Mouse (Mus musculus) ES-Bruce4 (cell line): ENCODE results near the gene Ints2. TPM values are rescaled to one million over a fixed set of nuclear protein-coding genes. Genes with fewer than 3 reads are reported as not detected.

ENCODE experiments used
- H3K27ac ChIP-seq: 2 replicates; pipeline ENCODE4 v1.5.1; 2012; ENCODE audit warnings: low read length, inconsistent platforms; ENCODE audit not compliant: insufficient read depth
- H3K27me3 ChIP-seq: 2 replicates; pipeline ENCODE4 v1.6.1; 2012; ENCODE audit warnings: mild to moderate bottlenecking, low read length, inconsistent platforms; ENCODE audit not compliant: control insufficient read depth, poor library complexity, insufficient read depth, severe bottlenecking
- H3K36me3 ChIP-seq: 2 replicates; pipeline ENCODE4 v1.6.1; 2012; ENCODE audit warnings: inconsistent platforms, mild to moderate bottlenecking, low read length, moderate library complexity; ENCODE audit not compliant: control insufficient read depth, poor library complexity, insufficient read depth, severe bottlenecking
- H3K4me1 ChIP-seq: one replicate; pipeline ENCODE4 v1.8.1; 2011; ENCODE audit warnings: low read length; ENCODE audit not compliant: control insufficient read depth, insufficient read depth
- H3K4me3 ChIP-seq: 2 replicates; pipeline ENCODE4 v1.5.1; 2011; ENCODE audit warnings: low read depth, mild to moderate bottlenecking, low read length
- H3K9ac ChIP-seq: 2 replicates; pipeline ENCODE4 v1.6.1; 2012; ENCODE audit warnings: low read depth, mild to moderate bottlenecking, inconsistent platforms; ENCODE audit not compliant: poor library complexity, severe bottlenecking
- H3K9me3 ChIP-seq: replicated peaks from 2 replicates; pipeline ENCODE4 v1.6.1; 2012; ENCODE audit warnings: mild to moderate bottlenecking, low read length, inconsistent platforms; ENCODE audit not compliant: control insufficient read depth, poor library complexity, insufficient read depth, severe bottlenecking
- CTCF ChIP-seq: IDR thresholded peaks from one replicate; pipeline ENCODE4 v1.8.1; 2011; ENCODE audit warnings: low read depth, low read length
- EP300 ChIP-seq: IDR thresholded peaks from 2 replicates; pipeline ENCODE4 v1.6.1; 2011; ENCODE audit warnings: low read depth, low read length; ENCODE audit not compliant: insufficient read depth
- POLR2A ChIP-seq: IDR thresholded peaks from one replicate; pipeline ENCODE4 v1.8.1; 2011; ENCODE audit warnings: low read length; ENCODE audit not compliant: insufficient read depth
- polyA plus RNA-seq: library from polyadenylated mRNA; stranded (reverse); fragments of >200 nt; gene quantifications from 2 replicates; pipeline ENCODE4 v1.2.4, GENCODE M21; 2011; ENCODE audit warnings: low read depth; ENCODE audit not compliant: missing spikeins, insufficient read depth, insufficient read length

The Ints2 gene
- polyA plus RNA-seq, 1 experiment = 51.0 TPM

DNA sequence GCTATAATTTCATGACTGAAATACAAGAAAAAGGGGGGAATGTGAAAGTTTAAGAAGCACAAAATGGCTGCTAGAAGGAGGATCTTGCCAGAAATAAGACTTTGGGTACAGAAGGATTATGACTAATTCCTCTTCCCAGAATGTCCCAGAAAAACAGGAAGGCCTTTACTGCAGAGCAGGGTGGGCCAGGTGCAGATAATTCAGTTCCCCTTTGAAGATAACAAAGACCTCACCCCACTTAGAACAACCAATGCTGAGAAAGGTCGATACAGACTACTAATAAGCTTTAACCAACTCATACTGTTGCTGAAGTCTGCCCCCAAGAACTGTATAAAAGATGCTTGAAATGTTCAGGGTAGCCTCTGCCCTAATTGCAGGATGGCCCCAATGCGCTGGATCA lies 48.3 kb downstream of the Ints2 start:
- Histone ChIP-seq H3K4me3 (no peak overlapping the region), H3K4me1 (no peaks in the 10 kb centered on the region), H3K27ac (no peak overlapping the region), H3K27me3 (no peaks in the 10 kb centered on the region), H3K36me3 (peaks cover 9% of the 10 kb centered on the region), H3K9ac (no peak overlapping the region), H3K9me3 (0 out of 2 replicates have a peak, but pooled peaks cover 7% of the 10 kb centered on the region)
- TF ChIP-seq POLR2A (no peak), EP300 (no peak), CTCF (no peak)

DNA sequence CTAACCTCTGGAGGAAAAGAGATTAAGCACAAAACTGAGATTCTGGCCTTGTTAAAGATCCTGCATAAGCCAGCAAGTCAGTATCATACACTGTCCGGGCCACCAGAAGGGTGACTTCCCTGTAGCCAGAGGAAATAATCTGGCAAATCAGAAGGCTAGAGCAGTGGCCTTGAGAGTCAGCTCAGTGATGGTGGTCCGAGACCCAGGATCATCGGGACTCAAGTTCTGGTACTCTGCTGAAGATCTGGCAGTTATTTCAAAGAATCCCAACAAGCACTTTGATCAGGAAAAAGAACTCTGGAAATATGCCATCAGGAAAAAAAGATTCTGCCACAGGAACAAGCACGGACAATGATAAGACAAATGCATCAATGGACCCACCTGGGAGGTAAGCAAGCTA lies 51.5 kb downstream of the Ints2 start:
- Histone ChIP-seq H3K4me1 (no peaks in the 10 kb centered on the region), H3K27me3 (no peaks in the 10 kb centered on the region), H3K4me3 (no peak overlapping the region), H3K36me3 (peaks cover 7% of the 10 kb centered on the region; the same call in 1 of the 2 replicates), H3K9me3 (peaks cover 24% of the 10 kb centered on the region), H3K27ac (no peak overlapping the region), H3K9ac (no peak overlapping the region)
- TF ChIP-seq CTCF (no peak), POLR2A (no peak), EP300 (no peak)

DNA sequence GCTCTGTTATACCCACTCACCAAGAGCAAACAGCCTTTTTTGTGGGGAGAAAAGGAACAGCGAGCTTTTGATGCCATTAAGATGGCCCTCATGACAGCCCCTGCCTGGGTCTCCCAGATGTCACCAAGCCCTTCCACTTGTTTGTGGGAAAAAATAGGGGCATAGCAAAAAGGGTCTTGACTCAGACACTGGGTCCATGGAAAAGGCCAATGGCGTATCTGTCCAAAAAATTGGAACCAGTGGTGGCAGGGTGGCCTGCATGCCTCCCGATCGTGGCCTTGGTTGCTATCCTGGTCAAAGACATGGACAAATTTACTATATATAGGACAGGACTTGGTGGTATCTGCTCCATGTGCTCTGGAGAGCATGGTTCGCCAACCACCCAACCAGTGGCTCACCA lies 52.3 kb downstream of the Ints2 start:
- no peak overlapping the region for H3K4me3 ChIP-seq

DNA sequence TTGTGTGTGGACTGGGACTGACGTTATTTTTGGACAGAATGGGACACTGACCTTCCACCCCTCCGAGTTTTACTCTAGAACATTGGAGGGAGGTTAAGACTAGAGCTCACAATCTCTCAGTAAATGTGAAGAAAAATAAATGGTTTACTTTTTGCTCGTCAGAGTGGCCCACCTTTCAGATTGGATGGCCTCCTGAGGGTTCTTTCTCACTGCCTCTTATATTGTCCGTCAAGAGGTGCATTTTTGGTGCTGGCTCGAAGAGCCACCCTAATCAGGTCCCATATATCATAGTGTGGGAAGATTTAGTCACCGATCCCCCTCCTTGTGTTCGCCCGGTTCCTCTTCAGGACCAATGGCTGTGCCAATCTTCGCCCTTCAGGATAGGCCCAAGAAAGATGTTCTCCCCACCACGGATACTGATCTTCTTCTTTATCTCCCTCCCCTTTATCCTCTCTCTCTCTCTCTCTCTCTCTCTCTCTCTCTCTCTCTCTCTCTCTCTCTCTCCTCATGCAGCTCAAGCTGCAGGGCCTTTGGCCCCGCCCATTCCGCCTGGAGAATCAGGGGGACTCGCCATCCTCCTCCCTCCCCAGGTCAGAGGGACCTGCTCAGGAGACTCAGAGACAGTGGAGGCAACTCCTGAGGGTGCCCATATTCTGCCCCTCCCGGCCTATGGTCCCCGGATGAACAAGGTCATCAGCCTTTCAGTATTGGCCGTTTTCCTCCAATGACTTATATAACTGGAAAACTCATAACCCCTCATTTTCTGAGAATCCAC lies 55.3 kb downstream of the Ints2 start:
- no peaks in the 10 kb centered on the region for H3K27me3 ChIP-seq
- H3K27ac ChIP-seq = no peak overlapping the region
- peaks cover 2% of the 10 kb centered on the region for H3K4me1 ChIP-seq
- no peak for TF ChIP-seq CTCF
- no peak for TF ChIP-seq POLR2A
- no peak for TF ChIP-seq EP300
- H3K36me3 ChIP-seq = peaks cover 8% of the 10 kb centered on the region
- H3K4me3 ChIP-seq = peak overlapping the region; percentile 98
- H3K9me3 ChIP-seq = peaks cover 24% of the 10 kb centered on the region
- peak overlapping the region; percentile 88 for H3K9ac ChIP-seq

More for the DNA sequence above, 52.3 kb downstream of the Ints2 start:
- peaks cover 2% of the 10 kb centered on the region for H3K4me1 ChIP-seq
- H3K27me3 ChIP-seq = no peaks in the 10 kb centered on the region
- H3K9ac ChIP-seq = no peak overlapping the region
- peaks cover 24% of the 10 kb centered on the region for H3K9me3 ChIP-seq
- TF ChIP-seq CTCF (no peak), EP300 (no peak), POLR2A (no peak)
- no peak overlapping the region for H3K27ac ChIP-seq
- H3K36me3 ChIP-seq = peaks cover 7% of the 10 kb centered on the region; the same call in 1 of the 2 replicates

DNA sequence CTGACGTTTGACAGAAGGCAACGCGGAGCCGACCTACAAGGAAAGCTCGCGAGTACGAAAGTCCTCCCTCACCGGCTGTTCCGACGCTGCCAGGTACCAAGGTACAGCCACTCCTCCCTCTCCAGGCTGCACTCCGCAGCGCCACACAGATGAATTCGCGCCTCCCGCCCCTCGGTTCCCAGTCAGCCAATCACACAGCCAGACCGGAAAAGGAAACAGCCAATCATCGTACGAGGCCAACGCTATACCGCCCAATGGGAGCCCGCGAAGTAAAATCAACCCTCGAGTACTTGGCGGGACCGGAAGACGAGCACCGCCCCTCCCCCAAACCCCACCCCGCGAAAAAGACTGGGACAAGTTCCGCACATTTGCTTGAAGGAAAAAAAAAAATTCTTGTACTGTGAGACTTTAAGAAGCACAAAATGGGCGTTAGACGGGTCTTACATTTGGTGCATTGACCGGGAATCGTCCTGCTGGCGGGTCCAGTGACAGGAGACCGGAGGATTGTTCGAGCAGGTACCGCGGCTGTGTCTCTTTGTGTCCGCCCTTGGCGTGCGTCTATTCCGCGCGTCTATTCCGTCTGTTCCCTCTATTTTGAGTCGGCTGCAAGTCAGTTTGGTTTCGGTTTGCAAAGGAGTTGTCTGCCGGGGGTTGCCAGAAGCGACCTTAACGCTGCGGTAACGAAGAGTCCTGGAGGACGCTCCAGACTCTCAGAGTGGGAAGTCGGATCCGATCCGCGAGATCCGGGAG lies 56.2 kb downstream of the Ints2 start, which contains the start of gene Brip1:
Gene Brip1, minus strand, starts transcription at position 157 of the 750 bp plus-strand sequence.
- H3K9ac ChIP-seq = peak within 1 kb of the TSS; percentile 88
- peaks cover 24% of the 10 kb centered on the region for H3K9me3 ChIP-seq
- peaks cover 2% of the 10 kb centered on the region for H3K4me1 ChIP-seq
- TF ChIP-seq EP300 = no peak
- TF ChIP-seq CTCF = no peak
- TF ChIP-seq POLR2A = peak; percentile 98
- no peaks in the 10 kb centered on the region for H3K27me3 ChIP-seq
- H3K27ac ChIP-seq = peak within 1 kb of the TSS; percentile 33; the same call in 1 of the 2 replicates
- H3K36me3 ChIP-seq = peaks cover 10% of the 10 kb centered on the region
- H3K4me3 ChIP-seq = peak within 1 kb of the TSS; percentile 98
